Mouse (Mus musculus): ENCODE results near the gene Fermt2.

Fermt2 gene

DNA sequence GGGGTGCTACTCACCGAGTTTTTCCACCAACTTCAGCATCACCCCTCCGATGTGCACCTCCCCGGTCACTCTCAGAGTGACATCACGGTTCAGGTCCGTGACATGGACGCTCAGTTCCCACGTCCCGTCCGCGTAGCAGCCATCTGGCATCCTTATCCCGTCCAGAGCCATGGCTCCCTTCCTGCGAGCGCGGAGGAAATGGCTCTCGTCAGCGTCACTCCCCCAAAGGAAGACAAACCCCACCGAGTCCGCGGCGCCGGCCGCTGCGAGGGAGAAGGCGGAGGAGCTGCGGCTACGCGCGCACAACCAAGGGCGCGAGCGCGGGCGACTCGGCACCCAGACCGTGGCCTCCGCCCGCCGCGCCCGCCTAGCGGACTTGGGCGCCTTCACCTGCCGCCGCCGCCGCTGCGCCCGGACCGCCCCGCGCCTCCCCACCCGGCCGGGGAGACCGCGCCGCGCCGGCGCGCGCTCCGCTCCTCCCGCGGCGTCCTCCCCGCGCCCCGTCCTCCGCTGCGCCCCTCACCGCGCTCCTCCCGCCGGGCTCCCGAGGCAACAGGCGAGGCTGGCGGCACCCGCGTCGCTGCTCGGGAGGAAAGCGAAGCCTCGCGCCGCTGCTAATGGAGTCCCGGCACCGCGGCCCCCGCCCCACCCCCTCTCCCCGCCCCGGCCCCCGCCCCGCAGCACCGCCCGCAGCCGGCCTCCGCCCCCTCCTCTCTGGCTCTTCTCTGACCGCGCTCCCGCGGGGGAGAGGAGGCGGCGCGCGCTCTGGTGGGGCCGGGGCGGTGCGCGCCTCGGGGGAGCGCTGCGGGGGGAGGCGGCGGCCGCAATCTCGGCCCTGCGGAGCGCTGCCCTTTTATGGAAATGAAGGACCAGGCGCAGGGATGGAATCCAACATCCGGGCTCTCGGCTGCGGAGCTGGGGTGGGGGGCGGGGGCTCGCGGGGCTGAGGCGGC, at the start of gene Fermt2:
Gene Fermt2, minus strand, starts transcription at position 708 of the 953 bp plus-strand sequence.
- DNase-seq (ENCODE audit: low read depth, low spot score) = no peak

DNA sequence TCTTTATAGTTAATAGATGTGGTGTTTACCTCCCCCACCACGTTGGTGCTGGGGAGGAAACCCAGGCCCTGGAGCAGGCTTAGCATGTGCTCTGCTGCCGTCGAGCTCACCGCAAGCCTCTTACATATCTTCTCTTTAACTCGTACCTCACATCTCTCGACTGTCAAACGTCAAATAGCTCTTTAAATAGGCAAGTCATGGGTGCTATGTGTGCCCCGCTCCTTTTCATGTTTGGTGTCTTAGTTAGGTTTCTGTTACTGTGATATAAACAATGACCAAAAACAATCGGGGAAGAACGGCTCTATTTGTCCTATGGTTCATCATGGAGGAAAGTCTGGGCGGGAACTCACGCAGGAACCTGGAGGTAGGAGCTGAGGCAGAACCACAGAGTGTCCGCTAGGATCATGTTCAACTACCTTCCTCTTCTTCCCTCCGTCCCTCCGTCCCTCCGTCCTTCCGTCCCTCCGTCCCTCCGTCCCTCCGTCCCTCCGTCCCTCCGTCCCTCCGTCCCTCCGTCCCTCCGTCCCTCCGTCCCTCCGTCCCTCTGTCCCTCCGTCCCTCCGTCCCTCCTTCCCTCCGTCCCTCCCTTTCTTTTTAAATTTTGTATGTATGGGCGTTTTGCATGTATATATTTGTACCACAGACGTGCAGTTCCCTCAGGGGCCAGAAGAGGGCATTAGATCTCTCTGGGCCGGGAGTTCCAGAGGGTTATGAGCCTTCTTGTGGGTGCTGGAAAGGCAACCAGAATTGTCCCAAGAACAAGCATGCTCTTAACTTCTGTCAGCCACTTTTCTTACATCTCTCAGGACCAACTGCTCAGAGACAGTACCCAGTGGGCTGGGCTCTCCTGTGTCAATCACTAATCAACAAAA, 36.4 kb upstream of the Fermt2 start:
- peak; percentile 53 for DNase-seq (ENCODE audit: low read depth, low spot score)

DNA sequence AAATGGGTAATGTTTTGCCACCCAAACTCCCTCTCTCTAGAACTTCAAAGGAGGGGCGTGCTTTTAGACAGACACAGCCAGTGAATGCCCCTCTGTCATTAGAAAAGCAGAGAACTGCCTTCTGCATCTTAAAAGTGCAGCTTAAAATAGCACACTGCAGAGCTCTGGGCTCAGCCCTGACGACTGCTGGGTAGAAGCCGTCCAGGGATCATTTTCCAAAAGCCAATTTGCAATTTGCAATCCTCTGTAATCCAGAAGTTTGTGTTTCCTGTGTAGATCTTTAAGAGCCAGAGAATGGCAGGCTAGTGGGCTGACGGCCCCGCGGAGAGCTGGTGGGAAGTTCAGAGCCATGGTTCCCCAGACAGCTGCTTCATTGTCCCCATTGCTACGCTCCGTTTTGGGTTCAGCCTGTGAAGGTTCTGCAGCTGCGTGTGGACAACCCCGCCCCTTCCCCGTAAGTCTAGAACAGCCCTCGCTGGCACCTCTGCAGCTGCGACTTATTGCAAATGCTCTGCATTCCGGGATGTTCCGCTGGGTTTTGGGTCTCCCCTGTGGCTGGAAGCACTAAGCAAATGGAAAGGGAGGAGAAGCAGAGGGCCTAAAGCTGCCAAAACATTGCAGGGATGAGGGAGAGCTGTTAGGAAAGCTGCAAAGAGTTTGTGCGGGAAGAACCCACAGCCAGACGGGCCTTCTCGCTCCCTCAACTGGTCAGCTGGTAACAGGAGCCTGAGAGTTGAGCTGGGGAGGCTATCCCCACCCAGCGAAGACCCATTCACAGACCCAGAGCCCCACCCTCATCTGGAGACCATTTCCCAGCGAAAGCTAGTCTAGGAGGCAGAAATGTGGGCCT, 35.5 kb upstream of the Fermt2 start:
- DNase-seq (ENCODE audit: low read depth, low spot score) = no peak

DNA sequence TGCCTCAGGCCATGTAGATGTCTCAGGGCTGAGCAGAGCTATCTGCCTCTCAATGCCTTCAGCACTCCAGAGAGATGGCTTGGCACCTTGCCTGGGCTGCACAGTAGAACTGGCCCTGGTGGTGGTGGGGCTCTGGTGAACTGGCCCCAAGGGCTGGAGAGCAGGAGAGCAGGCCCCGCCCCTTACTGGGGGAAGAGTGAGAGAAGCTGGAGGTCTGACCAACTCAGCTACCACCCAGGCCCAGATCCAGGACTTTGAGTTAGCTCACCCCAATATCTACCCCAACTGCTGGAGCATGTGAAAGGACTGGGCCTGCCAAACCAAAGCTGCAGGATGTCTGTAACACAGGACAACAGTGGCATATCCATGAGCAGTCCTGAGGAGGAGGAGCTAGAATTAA, 33.7 kb upstream of the Fermt2 start:
- DNase-seq (ENCODE audit: low read depth, low spot score) = no peak

DNA sequence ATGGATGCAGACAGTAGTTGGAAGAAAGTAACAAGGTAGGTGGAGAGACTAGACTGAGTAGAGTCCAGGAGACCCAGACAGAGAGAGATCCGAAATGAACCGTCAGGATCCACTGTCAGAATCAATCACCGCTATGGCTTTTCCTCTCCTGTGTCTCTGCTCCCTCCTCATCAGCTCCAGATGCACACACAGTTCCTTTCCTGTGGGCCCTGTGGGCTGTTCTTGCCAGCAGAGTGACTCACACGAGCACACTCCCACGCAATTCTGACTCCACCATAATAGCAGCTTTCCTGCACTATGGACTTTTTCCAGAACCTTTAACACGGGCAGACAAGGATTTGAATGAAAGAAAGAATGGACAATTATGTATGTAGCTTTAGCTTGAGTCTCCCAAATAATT, 31.8 kb upstream of the Fermt2 start:
- no peak for DNase-seq (ENCODE audit: low read depth, low spot score)

DNA sequence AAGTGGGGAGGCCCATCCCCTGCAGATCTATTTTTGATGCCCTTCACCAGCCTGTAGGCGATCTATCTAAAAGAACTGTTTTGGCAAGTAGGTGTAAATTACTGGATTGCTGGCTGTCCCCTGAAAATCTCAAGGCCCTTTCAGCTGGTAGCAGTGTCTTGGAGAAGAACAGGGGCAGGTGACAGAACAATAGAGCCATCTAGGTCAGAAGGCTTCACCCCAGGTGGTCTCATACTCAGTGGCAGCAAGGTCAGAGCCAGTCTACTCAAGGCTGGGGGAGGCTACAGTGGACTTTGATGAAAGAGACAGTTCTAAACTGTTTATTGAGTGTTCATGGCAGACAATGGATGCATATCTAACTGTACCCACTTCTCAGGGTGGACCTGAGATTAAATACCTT, 29.1 kb upstream of the Fermt2 start:
- DNase-seq (ENCODE audit: low read depth, low spot score) = no peak

DNA sequence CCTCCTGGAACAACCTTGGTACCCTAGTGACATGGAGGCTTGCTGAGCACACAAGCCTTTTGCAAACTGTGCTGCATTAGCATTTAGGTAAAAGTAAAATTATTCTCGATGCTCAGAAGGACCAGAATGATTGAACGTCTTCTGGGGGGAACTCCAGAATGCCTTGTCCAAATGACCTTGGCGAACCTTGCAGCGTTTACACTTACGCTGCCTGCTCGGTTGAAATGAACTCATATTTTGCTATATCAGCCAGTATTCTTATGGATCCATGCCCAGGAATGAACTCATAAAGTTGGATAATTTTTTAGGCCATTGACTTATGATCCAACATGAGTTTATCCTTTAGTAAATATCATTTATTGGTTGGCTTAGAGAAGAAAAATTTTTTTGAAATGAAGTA, 24.4 kb upstream of the Fermt2 start:
- no peak for DNase-seq (ENCODE audit: low read depth, low spot score)

DNA sequence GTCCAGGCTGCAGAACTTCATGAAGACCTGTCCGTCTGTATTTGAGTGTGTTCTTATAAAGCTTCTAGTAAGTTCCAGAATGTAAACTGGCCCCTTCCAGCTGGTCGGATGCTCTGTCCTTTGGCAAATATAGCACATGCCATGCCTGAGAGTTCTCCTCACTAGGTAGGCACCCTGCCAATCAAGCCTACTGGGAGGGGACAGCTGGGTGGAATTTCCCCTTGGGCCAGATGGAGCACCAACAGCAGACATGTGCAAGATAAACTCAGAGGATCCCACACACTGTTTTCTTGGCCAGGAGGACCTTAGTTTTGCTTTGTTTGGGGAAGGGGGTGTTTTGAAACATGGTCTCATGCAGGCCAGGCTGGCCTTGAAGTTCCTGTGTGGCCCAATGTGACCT, 23.9 kb upstream of the Fermt2 start:
- DNase-seq (ENCODE audit: low read depth, low spot score) = no peak

DNA sequence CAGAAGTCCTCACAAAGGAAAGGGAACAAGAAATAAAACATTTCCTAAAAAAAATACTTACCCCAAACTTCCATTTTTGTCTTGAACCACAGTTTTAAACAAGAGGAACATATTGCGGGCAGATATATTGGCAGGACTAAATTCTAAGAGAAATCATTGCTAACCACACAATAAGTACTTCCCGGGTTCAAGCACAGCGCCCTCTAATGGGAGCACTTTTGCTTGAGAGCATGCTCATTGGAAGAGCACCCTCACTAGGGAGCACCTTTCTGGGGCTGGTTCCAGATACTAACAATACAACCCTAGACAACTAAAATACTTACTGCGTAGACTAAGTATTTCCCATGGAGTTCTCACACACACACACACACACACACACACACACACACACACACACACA, 22.5 kb upstream of the Fermt2 start:
- DNase-seq (ENCODE audit: low read depth, low spot score) = no peak

DNA sequence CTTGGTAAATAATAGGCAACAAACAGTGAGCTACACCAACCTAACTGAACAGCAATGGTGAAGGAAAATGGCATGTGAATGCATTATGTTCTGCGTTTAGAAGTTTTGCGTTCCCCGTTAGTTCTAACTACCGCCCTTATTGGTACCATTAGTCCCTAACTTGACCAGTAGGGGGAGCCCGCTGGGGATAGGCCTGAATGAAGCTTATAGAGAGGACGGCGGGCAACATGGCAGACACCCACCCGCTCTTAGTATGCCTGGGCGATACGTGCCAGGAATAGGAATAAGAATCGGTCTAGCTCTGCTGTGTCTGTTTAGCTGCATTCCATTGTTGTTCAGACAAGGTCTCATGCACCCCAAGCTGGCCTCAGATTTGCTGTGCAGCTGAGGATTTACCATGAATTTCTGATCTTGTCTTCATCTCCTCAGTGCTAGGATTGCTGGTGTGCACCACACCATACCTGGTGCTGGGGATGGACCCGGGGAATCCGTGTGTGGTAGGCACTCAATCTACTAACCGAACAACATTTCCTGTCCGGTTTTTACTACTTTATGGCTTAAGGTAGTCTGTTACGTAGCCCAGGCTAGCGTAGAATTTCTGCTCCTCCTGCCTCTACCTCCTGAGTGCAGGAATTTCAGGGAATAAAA, 21.3 kb upstream of the Fermt2 start:
- peak; percentile 15 for DNase-seq (ENCODE audit: low read depth, low spot score)

DNA sequence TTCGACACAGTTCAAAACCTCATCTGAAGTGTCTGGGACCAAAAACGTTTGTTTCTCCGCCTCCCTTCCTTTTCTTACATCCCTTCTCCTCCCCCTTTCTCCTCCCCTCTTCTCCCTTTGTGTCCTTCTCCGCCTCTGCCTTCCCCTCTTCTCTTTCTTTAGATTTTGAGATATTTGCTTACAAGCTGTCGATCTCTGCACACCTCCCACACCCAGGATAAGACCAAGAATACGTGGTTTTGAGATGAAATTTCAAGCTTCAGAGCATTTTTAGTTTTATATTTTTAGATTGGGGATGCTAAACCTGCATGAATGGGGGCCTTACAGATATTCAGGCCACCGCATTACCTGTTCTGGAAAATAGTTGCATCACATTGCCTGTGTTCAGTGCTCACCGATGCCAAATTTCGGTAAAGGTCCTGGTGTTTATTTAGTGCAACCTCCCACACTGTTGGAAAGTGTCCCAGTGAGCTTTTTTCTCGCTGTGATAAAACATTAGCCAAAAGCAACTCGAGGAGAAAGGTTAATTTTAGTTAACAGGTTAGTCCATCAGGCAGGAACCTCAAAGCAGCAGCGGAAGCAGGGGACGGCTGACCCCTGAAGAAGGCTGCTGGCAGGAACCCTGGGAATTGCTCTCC, 20.2 kb upstream of the Fermt2 start:
- DNase-seq (ENCODE audit: low read depth, low spot score) = no peak

DNA sequence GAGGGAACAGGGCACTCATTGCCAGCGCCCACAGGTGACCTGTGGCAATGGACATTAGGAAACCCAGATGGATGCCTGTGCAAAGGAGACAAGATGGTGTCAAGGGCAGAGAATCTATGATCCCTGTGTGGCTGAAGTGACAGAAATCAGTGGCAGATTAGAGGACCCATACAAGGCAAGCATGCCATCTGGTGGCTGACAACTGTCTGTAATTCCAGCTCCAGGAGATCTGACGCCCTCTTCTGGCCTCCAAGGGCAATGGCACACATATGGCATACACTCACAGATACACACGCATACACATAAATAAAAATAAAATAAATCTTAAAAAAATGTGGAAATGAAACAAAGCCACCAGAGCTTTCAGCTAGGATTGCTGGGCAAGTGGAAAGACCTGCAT, 18.2 kb upstream of the Fermt2 start:
- no peak for DNase-seq (ENCODE audit: low read depth, low spot score)

DNA sequence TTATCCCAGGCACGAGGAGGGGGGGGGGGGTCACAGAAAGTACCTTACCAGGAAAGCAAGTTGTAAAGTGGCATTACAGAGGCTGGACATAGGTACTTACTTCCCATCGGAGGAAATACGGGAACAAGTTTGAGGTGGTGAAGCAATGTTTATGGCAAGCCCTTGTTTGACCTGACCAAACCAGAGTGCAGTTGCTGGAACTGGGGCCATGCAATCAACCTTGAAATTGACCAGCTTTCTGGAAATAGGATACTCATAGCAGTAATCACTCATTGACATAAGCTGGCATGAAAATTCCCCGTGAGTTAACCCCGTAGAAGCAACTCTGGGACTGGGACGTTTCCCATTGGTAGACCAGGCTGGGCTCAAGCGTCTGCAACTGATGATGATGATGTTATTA, 15.0 kb upstream of the Fermt2 start:
- no peak for DNase-seq (ENCODE audit: low read depth, low spot score)

DNA sequence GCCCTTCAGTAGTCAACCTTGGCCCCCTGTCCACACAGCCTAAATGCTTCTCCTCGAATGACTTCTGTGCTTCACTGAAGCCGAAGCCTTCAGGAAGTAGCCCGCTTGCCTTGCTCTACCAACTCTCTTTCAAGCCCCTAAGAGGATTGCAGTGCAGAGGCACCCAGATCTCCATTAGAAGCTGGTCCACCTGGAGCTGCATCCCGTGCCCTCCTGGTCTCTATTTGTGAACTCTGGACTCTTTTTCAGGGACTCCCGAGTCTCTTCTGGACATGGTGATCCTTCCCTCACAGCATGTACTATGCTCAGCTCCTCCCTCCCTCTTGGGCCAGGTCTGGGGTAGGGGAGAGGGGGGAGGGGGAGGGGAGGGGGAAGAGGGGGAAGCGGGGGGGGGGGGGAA, 14.1 kb upstream of the Fermt2 start:
- no peak for DNase-seq (ENCODE audit: low read depth, low spot score)

DNA sequence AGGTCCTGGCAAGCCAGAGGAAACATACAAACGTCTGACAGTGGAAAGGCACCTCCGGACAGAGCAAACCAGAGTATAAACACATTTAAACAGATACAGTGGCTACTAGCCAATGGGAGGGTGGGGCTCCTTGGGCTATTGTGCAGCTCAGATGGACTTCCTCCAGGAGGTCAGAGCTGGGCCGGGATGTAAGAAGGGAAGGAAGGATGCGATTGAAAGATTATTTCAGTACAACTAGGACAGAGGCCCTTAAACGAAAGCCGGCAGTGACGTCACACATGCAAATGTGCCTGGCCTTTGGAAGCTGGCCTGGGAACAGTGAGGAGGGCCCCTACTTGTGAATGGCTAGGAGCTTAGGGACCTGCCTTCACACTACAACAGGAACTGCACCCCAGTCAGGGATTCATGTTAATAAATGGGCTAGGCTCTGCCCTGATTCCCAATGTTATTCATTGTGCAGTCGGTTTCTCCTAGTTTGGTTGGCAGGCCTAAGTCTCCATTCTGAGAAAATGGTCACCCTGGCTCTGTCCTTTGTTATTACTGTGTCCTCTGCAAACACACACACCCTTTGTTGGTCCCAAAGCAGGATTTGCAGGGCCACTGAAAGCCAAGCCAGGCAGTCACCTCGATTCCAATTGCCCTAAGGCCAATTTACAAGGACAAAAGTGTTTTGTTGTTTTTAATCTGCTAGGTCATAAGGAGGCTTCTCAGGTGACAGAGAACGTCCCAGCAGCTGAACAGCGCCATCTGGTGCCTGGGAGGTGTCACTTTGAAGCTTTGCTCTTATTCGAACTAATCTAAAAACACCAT, 9.9 kb upstream of the Fermt2 start:
- no peak for DNase-seq (ENCODE audit: low read depth, low spot score)

DNA sequence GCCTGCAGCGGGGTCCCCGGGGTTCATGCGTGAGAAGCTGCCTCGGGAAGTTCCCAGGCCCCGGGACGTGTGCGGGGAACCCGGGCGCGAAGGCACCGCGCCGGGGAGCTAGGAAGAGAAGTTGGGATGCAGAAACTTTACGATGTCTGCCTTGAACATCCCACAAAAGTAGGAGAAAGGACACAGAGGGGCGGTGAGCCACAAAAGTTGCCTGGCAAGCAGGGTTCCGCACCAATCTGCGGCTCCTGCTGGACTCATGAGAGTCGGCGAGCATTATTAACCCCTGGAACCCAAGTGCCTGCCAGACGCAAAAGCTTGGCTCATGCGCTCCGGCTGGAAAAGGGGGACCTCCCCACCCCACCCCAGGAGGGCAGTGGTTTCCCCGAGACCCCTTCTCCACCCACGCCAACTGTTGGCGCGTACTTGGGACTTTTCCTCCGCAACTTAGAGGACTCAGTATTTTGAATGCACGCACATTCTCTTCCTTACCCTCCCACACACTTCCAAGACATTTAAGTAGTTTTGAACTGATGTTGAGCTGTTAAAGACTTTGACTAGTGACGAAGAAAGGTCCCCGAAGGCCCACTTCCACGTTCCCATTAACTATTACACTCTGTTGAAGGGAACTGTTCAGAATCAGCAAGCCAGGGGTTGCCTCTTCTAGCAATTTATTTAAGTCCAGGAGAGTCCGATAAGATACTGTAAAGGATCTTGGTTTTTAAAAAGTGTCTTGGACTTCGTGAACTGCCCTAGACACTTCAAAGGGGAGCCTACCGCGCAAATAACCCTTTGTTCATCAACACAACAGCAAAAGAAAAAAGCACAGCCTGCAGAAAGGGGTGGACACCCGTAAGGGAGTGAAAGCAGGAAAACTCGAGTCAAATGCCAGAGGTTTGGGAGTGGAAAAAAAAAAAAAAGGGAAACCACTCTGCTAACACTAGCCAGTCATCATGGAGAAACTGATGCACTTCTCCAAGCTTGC, 737 bp upstream of the Fermt2 start:
- no peak for DNase-seq (ENCODE audit: low read depth, low spot score)

DNA sequence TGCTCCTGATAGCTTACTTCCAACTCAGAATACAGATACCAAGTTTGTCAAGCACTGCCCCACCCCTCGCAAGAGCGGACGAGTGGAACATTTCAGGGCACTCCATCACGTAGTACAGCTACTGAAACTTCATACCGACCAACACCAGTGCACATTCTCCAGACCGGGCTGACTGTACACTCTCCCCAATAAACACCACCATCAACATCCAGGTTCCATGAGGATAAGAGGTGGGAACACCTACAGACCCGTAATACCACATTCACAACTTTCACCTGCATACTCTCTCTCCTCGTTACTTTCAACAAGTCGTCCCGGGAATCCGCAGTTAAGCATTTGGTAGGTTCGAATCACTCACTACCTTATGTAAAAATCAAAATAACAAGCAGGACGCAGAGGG, 1.1 kb downstream of the Fermt2 start:
- DNase-seq (ENCODE audit: low read depth, low spot score) = no peak

DNA sequence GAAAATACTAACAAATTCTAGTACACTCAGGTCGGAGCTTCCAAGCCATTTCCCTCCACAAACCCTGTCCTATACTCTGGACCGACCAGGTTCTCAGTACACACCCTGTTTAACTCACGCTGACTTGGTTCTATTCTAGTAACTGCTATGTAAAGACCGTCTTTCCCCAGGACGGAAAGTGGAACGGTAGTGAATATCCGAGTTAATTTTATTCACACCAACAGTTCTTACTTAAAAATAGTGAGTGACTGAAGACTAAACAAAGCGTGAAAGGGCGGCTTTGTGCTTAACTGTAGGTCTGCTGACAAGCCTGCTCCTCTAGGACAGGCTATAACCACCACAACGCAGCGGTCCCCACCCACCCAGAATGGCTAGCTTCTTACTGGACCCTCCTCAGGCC, 14.1 kb downstream of the Fermt2 start:
- no peak for DNase-seq (ENCODE audit: low read depth, low spot score)

DNA sequence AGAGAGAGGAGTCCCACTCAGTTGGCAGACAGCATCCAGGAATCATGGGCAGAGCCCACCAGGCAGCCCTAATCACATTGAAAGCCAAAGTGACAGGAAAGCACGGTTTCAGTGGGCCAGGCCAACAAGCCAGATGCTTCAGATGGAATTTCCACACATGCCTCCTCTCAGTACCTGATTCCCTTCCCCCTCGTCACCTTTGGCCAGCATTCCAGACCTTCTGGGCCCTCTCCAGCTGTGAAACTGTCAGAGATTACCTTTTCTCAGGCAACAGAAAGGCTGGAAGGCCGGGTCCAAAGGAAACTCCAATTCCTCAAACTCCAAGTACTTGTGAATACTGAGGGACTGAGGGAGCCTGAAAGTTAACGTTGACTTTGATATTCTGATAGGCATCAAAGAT, 19.1 kb downstream of the Fermt2 start:
- no peak for DNase-seq (ENCODE audit: low read depth, low spot score)
